Mouse (Mus musculus) CH12.LX (cell line): ENCODE results near the gene Dbi.

ENCODE experiments used
- CHD2 ChIP-seq: IDR thresholded peaks from 2 replicates; pipeline ENCODE4 v1.6.1; 2011; ENCODE audit warnings: low read length, improper control_type of control experiment
- MAFK ChIP-seq: IDR thresholded peaks from 2 replicates; pipeline ENCODE4 v1.6.1; 2011; ENCODE audit warnings: low read length, improper control_type of control experiment; ENCODE audit not compliant: insufficient replicate concordance
- MAX ChIP-seq: IDR thresholded peaks from 2 replicates; pipeline ENCODE4 v1.6.1; 2011; ENCODE audit warnings: low read length, improper control_type of control experiment
- POLR2A ChIP-seq: IDR thresholded peaks from 2 replicates; pipeline ENCODE4 v1.6.1; 2011; ENCODE audit warnings: low read depth, mild to moderate bottlenecking, improper control_type of control experiment, low read length
- TBP ChIP-seq: conservative IDR thresholded peaks from 2 replicates; pipeline ENCODE4 v1.6.1; 2011; ENCODE audit warnings: low read depth, low read length, improper control_type of control experiment

DNA sequence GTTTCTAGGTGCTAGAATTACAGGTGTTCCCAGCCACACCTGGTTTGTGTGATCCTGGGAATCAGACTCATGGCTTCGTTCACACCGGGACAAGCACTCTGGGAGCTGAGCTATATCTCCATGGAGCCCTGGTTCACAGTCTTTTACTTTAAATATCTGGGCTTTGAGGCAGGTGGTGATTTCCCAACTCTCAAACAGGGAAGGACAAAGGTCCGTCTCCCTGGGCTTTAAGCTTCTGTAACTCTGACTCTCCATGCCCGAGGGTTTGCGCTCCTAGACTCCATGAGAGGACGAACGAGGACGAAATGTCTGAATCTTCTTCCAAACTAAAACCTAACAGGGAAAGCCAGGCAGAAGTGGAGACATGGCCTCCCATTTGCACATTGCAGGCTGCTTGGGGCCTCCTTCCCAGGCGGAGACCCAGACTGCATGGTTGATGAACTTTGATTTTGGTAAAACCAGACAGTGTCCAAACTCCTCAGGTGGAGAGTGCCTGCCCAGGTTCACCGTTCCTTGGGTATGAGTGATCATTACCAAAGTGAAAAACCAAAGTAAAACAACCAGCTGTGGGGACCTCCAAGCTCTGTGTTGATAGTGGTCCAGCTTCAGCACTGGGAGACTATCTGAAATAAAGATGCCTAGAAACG, 56.7 kb downstream of the Dbi start:
- TF ChIP-seq TBP (no peak), CHD2 (no peak), POLR2A (no peak), MAX (no peak), MAFK (no peak)
